Mouse (Mus musculus): ENCODE measurements around the gene Smg7.

GRCm38 (mm10) chr1:152917626-152918025, 15.2 kb upstream of the Smg7 start:
- TF ChIP-seq CTCF (IDR thresholded peaks at IDR 0.05; ENCODE audit: low read depth) = no peak
- no peak for TF ChIP-seq EP300 (IDR thresholded peaks at IDR 0.05; ENCODE audit: low read depth)
